Mouse (Mus musculus): ENCODE measurements around the gene Cby1. TPM values are rescaled to one million over a fixed set of nuclear protein-coding genes. Genes with fewer than 3 reads are reported as not detected.

Cby1 gene
- polyA plus RNA-seq, 1 experiment from 2014 or later = 20.3 TPM

Other genes starting within 250 kb of the Cby1 start
- gene Csnk1e, start 203.6 kb upstream of the Cby1 start, polyA plus RNA-seq (2016; fragmentation: Nextera tagmentation; extraction: Ambion mirVana) = 24.1 and 24.7 TPM in 2 replicates
- gene Kcnj4, start 154.0 kb upstream of the Cby1 start, polyA plus RNA-seq (2016; fragmentation: Nextera tagmentation; extraction: Ambion mirVana) = not detected in 2 replicates
- gene Kdelr3, start 142.8 kb upstream of the Cby1 start, polyA plus RNA-seq (2016; fragmentation: Nextera tagmentation; extraction: Ambion mirVana) = 8.4 and 10.7 TPM in 2 replicates
- 18.6 and 19.9 TPM in 2 replicates for gene Ddx17, start 112.5 kb upstream of the Cby1 start, polyA plus RNA-seq (2016; fragmentation: Nextera tagmentation; extraction: Ambion mirVana)
- 0.52 and 0.69 TPM in 2 replicates for gene Dmc1, start 54.1 kb upstream of the Cby1 start, polyA plus RNA-seq (2016; fragmentation: Nextera tagmentation; extraction: Ambion mirVana)
- gene Fam227a, start 243 bp upstream of the Cby1 start, polyA plus RNA-seq (2016; fragmentation: Nextera tagmentation; extraction: Ambion mirVana) = 0.20 and 0.37 TPM in 2 replicates
- gene Tomm22, start 11.7 kb downstream of the Cby1 start, polyA plus RNA-seq (2016; fragmentation: Nextera tagmentation; extraction: Ambion mirVana) = 209 and 217 TPM in 2 replicates
- 37.7 and 38.3 TPM in 2 replicates for gene Josd1, start 28.7 kb downstream of the Cby1 start, polyA plus RNA-seq (2016; fragmentation: Nextera tagmentation; extraction: Ambion mirVana)
- 48.3 and 50.0 TPM in 2 replicates for gene Gtpbp1, start 31.6 kb downstream of the Cby1 start, polyA plus RNA-seq (2016; fragmentation: Nextera tagmentation; extraction: Ambion mirVana)
- 1.6 and 2.9 TPM in 2 replicates for gene Sun2, start 83.3 kb downstream of the Cby1 start, polyA plus RNA-seq (2016; fragmentation: Nextera tagmentation; extraction: Ambion mirVana)
- 13.5 and 14.0 TPM in 2 replicates for gene Dnal4, start 118.7 kb downstream of the Cby1 start, polyA plus RNA-seq (2016; fragmentation: Nextera tagmentation; extraction: Ambion mirVana)
- 0.24 and 0.31 TPM in 2 replicates for gene Nptxr, start 145.6 kb downstream of the Cby1 start, polyA plus RNA-seq (2016; fragmentation: Nextera tagmentation; extraction: Ambion mirVana)
- not detected in 2 replicates for gene Npcd, start 175.0 kb downstream of the Cby1 start, polyA plus RNA-seq (2016; fragmentation: Nextera tagmentation; extraction: Ambion mirVana)
- 11.2 and 11.7 TPM in 2 replicates for gene Cbx6, start 175.5 kb downstream of the Cby1 start, polyA plus RNA-seq (2016; fragmentation: Nextera tagmentation; extraction: Ambion mirVana)
- 54.7 and 57.4 TPM in 2 replicates for gene Apobec3, start 232.5 kb downstream of the Cby1 start, polyA plus RNA-seq (2016; fragmentation: Nextera tagmentation; extraction: Ambion mirVana)

All from liver, embryonic 12.5 days (tissue).